Mouse (Mus musculus) hindbrain, postnatal 0 days (tissue): ENCODE results near the gene Creld1. TPM values are rescaled to one million over a fixed set of nuclear protein-coding genes. Genes with fewer than 3 reads are reported as not detected.
A peak's percentile ranks its signal among the peaks of the same experiment; 100 is the strongest.

Experiments
- ATAC-seq: fragments of 200-750 bp; cut with Nextera tagmentation; 2 replicates; pipeline ENCODE4 v1.8.0; 2017; ENCODE audit warnings: mild to moderate bottlenecking, moderate TSS enrichment, moderate library complexity
- DNase-seq: peaks from one replicate; pipeline ENCODE4 v3.0.0-alpha.2; 2015; ENCODE audit warnings: low spot score
- H3K27ac ChIP-seq: fragments of 300-500 bp; sonication (generic); 2 replicates; pipeline ENCODE4 v1.5.1; 2014; ENCODE audit warnings: mild to moderate bottlenecking
- H3K27me3 ChIP-seq: fragments of 300-500 bp; sonication (generic); 2 replicates; pipeline ENCODE4 v1.6.1; 2014; ENCODE audit warnings: low read length, mixed read lengths; ENCODE audit not compliant: insufficient read depth
- H3K36me3 ChIP-seq: fragments of 300-500 bp; sonication (generic); 2 replicates; pipeline ENCODE4 v1.6.1; 2014; ENCODE audit warnings: low read length, mixed read lengths; ENCODE audit not compliant: insufficient read depth
- H3K4me1 ChIP-seq: fragments of 300-500 bp; sonication (generic); 2 replicates; pipeline ENCODE4 v1.6.1; 2014; ENCODE audit warnings: antibody characterized with exemption, low read length, mixed read lengths; ENCODE audit not compliant: insufficient read depth
- H3K4me2 ChIP-seq: fragments of 300-500 bp; sonication (generic); 2 replicates; pipeline ENCODE4 v1.6.1; 2014; ENCODE audit warnings: low read depth, mild to moderate bottlenecking, low read length, moderate library complexity, mixed read lengths
- H3K4me3 ChIP-seq: fragments of 300-500 bp; sonication (generic); 2 replicates; pipeline ENCODE4 v1.5.1; 2014; ENCODE audit warnings: low read length
- H3K9ac ChIP-seq: fragments of 300-500 bp; sonication (generic); replicated peaks from 2 replicates; pipeline ENCODE4 v1.6.1; 2014; ENCODE audit warnings: mild to moderate bottlenecking, low read length, moderate library complexity, mixed read lengths
- H3K9me3 ChIP-seq: fragments of 300-500 bp; sonication (generic); 2 replicates; pipeline ENCODE4 v1.6.1; 2016; ENCODE audit warnings: low read length, mixed read lengths
- CTCF ChIP-seq: IDR thresholded peaks from 2 replicates; pipeline ENCODE4 v1.5.1; 2016; ENCODE audit warnings: antibody characterized with exemption, control low read depth, low read depth
- WGBS: fragments of 180-500 bp; shearing (Covaris S2); extraction: QIAGEN DNeasy Blood & Tissue Kit; methylation state at CpG from one replicate; pipeline ENCODE4 v1.1.7; 2014; 5-methylcytosine and 5-hydroxymethylcytosine counted together
- polyA plus RNA-seq: library from polyadenylated mRNA; unstranded; fragments of >200 nt; fragmentation: Nextera tagmentation; extraction: Ambion mirVana; gene quantifications from 2 replicates; pipeline ENCODE4 v1.2.1, GENCODE M21; 2015
- total RNA-seq: library from RNA; depleted of rRNA; stranded (reverse); fragments of >200 nt; gene quantifications from 2 replicates; pipeline ENCODE4 v1.2.3, GENCODE M21; 2014

Gene Creld1
- total and polyA plus RNA-seq, 2 experiments from 2014 or later, result 41.6 to 60.2 TPM

DNA sequence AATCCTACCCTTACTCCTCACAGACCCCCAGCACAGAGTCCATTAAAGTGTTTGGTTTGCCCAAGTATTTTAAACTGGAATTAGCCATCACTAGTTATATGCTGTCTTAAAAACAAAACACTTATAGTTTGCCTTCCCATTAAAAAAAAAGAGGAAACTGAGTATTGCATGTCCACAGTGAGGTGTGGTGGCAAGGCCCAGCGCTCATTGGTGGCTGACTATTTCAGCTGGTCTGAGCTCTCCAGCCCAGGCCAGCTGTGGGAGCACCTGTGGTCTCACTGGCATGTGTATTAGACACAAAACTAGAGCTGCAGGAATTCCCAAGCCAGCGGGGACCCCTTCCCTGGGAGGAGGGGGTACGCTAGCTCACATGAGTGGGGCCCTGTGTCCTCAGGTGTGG is 14.6 kb upstream of the Creld1 start:
- H3K36me3 ChIP-seq, result no peaks in the 10 kb centered on the region
- H3K27ac ChIP-seq, result no peak overlapping the region
- 69% methylated on average over 3 of the region's 3 CpGs for WGBS
- H3K9ac ChIP-seq, result no peak overlapping the region
- no peak for DNase-seq
- H3K4me1 ChIP-seq, result peaks cover 9% of the 10 kb centered on the region; the same call in 1 of the 2 replicates
- H3K27me3 ChIP-seq, result no peaks in the 10 kb centered on the region; the same call in 1 of the 2 replicates
- no peaks in the 10 kb centered on the region for H3K9me3 ChIP-seq
- no peak overlapping the region for H3K4me2 ChIP-seq
- ATAC-seq, result no peak
- no peak for TF ChIP-seq CTCF
- no peak overlapping the region for H3K4me3 ChIP-seq

DNA sequence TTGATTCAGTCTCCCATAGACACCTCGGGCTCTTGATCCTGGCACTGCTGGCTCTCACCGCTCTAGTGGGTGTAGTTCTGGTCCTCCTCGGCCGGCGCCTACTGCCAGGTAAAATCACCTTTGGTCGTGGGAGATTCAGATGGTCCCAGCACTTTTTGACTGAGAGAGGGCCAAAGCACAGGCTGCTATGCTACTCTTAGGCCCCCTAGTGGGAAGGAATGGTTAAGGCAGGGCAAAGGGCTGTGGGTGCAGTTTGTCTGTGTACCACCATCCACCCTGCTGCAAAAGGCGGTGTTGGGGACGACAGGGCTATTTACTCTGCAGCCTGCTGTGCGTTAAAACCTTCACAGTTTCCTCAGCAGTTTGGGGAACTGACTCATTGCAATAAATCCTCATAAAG is 14.1 kb upstream of the Creld1 start:
- H3K27me3 ChIP-seq, result no peaks in the 10 kb centered on the region; the same call in 1 of the 2 replicates
- peak overlapping the region; percentile 55 for H3K4me2 ChIP-seq
- peak; percentile 73 for ATAC-seq
- WGBS, result 14% methylated on average over 9 of the region's 9 CpGs
- H3K4me1 ChIP-seq, result peaks cover 9% of the 10 kb centered on the region; the same call in 1 of the 2 replicates
- H3K9me3 ChIP-seq, result no peaks in the 10 kb centered on the region
- peak; percentile 82 for DNase-seq
- peak; percentile 80 for TF ChIP-seq CTCF
- H3K9ac ChIP-seq, result 0 out of 2 replicates have a peak overlapping the region, but pooled peaks have one; percentile 18
- 0 out of 2 replicates have a peak overlapping the region, but pooled peaks have one; percentile 22 for H3K27ac ChIP-seq
- H3K36me3 ChIP-seq, result no peaks in the 10 kb centered on the region
- peak overlapping the region; percentile 25 for H3K4me3 ChIP-seq

DNA sequence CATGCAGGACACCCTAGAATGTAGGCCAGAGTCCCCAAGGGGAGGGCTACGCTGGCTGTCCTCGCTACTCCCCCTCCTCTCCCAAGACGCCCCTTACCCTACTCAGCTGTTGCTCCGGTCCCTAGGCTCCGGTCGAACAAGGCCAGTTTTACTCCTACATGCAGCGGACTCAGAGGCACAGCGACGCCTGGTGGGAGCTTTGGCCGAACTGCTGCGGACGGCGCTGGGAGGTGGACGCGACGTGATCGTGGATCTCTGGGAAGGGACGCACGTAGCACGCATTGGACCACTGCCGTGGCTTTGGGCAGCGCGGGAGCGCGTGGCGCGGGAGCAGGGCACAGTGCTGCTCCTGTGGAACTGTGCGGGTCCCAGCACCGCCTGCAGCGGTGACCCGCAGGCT is 13.7 kb upstream of the Creld1 start:
- Histone ChIP-seq H3K27me3 (no peaks in the 10 kb centered on the region; the same call in 1 of the 2 replicates), H3K9me3 (no peaks in the 10 kb centered on the region), H3K4me2 (peak overlapping the region; percentile 55), H3K4me3 (peak overlapping the region; percentile 25), H3K4me1 (peaks cover 9% of the 10 kb centered on the region; the same call in 1 of the 2 replicates), H3K36me3 (no peaks in the 10 kb centered on the region), H3K9ac (peak overlapping the region; percentile 18; the same call in 1 of the 2 replicates), H3K27ac (0 out of 2 replicates have a peak overlapping the region, but pooled peaks have one; percentile 22)
- peak; percentile 78 for TF ChIP-seq CTCF
- 2% methylated on average over 31 of the region's 31 CpGs for WGBS
- DNase-seq, result peak; percentile 84
- peak; percentile 80 for ATAC-seq

DNA sequence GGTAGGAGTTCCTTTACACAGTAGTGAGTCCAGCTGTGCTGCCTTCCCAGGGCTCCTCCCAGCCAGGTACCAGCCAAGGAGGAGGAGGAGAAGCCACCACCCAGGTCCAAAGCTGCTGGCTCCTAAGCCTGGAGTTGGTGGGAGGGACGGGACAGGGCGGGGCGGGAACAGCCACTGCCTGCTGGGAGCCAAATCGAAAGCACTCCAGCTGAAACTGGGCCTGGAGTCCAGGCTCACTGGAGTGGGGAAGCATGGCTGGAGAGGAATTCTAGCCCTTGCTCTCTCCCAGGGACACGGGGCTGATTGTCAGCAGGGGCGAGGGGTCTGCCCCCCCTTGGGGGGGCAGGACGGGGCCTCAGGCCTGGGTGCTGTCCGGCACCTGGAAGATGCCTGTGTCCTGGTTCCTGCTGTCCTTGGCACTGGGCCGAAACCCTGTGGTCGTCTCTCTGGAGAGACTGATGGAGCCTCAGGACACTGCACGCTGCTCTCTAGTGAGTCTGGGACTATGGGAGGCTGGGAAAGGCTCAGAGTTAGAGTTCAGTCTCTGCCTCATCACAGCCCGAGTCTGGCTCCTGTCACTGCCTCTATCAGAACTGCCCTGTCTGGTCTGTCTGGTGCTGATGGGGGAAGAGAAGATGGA is 11.7 kb upstream of the Creld1 start, which contains the start of gene Il17rc:
Gene Il17rc (plus strand): TSS at position 131 of the 640 bp plus-strand sequence.
- Histone ChIP-seq H3K4me1 (0 out of 2 replicates have a peak, but pooled peaks cover 5% of the 10 kb centered on the region), H3K27ac (no peak within 1 kb of the TSS), H3K36me3 (no peaks in the 10 kb centered on the region), H3K27me3 (no peaks in the 10 kb centered on the region; the same call in 1 of the 2 replicates), H3K4me3 (no peak within 1 kb of the TSS), H3K4me2 (peak within 1 kb of the TSS; percentile 38), H3K9ac (no peak within 1 kb of the TSS), H3K9me3 (no peaks in the 10 kb centered on the region)
- ATAC-seq (no peak), DNase-seq (no peak)
- 23% methylated on average over 12 of the region's 12 CpGs for WGBS
- no peak for TF ChIP-seq CTCF

DNA sequence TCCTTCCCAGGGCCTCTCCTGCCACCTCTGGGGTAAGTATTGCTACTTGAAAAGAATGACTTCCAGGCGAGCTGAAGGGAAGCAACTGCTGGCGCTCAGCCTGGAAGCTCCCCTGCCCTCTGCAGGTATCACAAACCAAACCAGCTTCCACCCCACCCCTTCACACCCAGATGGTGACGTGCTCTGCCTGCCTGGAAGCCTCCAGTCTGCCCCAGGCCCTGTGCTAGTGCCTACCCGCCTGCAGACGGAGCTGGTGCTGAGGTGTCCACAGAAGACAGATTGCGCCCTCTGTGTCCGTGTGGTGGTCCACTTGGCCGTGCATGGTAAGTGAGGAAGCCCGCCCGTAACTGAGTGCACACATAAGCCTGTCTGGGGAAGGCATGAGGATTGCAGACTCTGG is 11.0 kb upstream of the Creld1 start:
- H3K4me2 ChIP-seq, result no peak overlapping the region
- H3K9me3 ChIP-seq, result no peaks in the 10 kb centered on the region
- no peaks in the 10 kb centered on the region; the same call in 1 of the 2 replicates for H3K27me3 ChIP-seq
- no peaks in the 10 kb centered on the region for H3K36me3 ChIP-seq
- H3K27ac ChIP-seq, result no peak overlapping the region
- no peak overlapping the region for H3K4me3 ChIP-seq
- no peak for ATAC-seq
- DNase-seq, result no peak
- 0 out of 2 replicates have a peak, but pooled peaks cover 5% of the 10 kb centered on the region for H3K4me1 ChIP-seq
- peak; percentile 21; the same call in 1 of the 2 replicates for TF ChIP-seq CTCF
- WGBS, result 64% methylated on average over 10 of the region's 10 CpGs
- H3K9ac ChIP-seq, result no peak overlapping the region

DNA sequence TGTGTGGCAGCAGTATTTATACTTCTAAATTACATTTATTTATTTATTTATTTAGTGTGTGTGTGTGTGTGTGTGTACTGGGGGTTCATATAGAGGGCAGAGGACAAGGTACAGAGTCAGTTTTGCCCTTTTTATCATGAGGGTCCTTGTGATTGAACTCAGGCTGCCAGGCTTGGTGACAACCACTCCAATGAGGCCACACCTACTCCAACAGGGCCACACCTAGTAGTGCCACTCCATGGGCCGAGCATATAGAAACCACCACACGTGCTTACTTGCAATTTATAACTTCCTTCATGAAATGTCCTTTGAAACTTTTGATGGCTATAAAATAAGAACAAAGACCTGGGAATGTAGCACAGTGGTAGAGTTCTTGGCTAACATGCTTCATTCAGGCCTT is 9.9 kb upstream of the Creld1 start:
- no peak overlapping the region for H3K27ac ChIP-seq
- no peak overlapping the region for H3K4me3 ChIP-seq
- H3K36me3 ChIP-seq, result no peaks in the 10 kb centered on the region
- ATAC-seq (no peak), DNase-seq (no peak)
- H3K9me3 ChIP-seq, result no peaks in the 10 kb centered on the region
- TF ChIP-seq CTCF, result no peak
- H3K4me1 ChIP-seq, result 0 out of 2 replicates have a peak, but pooled peaks cover 5% of the 10 kb centered on the region
- H3K27me3 ChIP-seq, result no peaks in the 10 kb centered on the region; the same call in 1 of the 2 replicates
- WGBS, result 84% methylated on average over 2 of the region's 2 CpGs
- H3K9ac ChIP-seq, result no peak overlapping the region
- no peak overlapping the region for H3K4me2 ChIP-seq
